Mouse (Mus musculus): ENCODE data around the gene Olfr866. TPM values are rescaled to one million over a fixed set of nuclear protein-coding genes. Genes with fewer than 3 reads are reported as not detected.

Gene Olfr866
- not detected for total RNA-seq (2023)

DNA sequence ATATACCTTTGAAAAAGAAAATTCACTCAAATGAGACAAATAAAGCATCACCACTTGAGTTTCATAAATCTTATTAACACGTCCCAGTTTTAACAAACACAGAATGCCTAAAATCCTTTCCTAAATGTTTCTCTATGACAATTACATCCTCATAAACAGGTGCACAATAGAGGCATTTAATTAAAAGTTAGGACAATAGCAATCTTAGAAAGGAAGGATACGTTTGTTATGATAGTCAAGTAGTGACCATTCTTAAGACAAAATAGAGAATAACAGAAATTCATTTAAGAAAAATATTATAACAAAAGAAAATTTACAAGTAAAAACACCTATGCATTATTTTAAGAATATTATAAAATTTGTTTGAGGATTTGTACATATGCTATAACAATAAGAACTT is at the start of gene Olfr866:
TSS of gene Olfr866 (minus strand) at position 101 of the 400 bp plus-strand sequence.

GRCm38 (mm10) chr9:20057462-20057861 is 29.6 kb upstream of the Olfr866 start, which contains the start of gene Olfr867:
Gene Olfr867 (minus strand): TSS chr9:20057562.

Other genes with a start within 250 kb of the Olfr866 start
- gene Olfr58, start 247.8 kb downstream of the Olfr866 start, total RNA-seq (2023) = not detected
- not detected for gene Olfr859, start 223.1 kb downstream of the Olfr866 start, total RNA-seq (2023)
- gene Olfr860, start 178.3 kb downstream of the Olfr866 start, total RNA-seq (2023) = not detected
- not detected for gene Olfr862, start 140.0 kb downstream of the Olfr866 start, total RNA-seq (2023)
- gene Olfr77, start 111.2 kb downstream of the Olfr866 start, total RNA-seq (2023) = not detected
- not detected for gene Olfr867, start 29.5 kb upstream of the Olfr866 start, total RNA-seq (2023)
- not detected for gene Olfr868, start 70.6 kb upstream of the Olfr866 start, total RNA-seq (2023)
- not detected for gene Olfr869, start 101.0 kb upstream of the Olfr866 start, total RNA-seq (2023)
- gene Olfr870, start 146.0 kb upstream of the Olfr866 start, total RNA-seq (2023) = not detected
- not detected for gene Olfr871, start 184.2 kb upstream of the Olfr866 start, total RNA-seq (2023)
- not detected for gene Olfr872, start 209.1 kb upstream of the Olfr866 start, total RNA-seq (2023)

All from monocyte, adult 59 days (primary cell).